Mouse (Mus musculus) c-Kit-positive CD71-positive TER-119-positive erythroid progenitor cells, embryonic 14.5 days (primary cell): Measurements from ENCODE around the gene Scgb1b29.
"Not testable (repeated sequence)": the region's sequence is repeated elsewhere in the genome, so short reads cannot be mapped to it uniquely, and the experiment has no call there.

Source experiments
- DNase-seq: peaks from one replicate; pipeline ENCODE4 v3.0.0-alpha.2; 2013; ENCODE audit warnings: low spot score

Scgb1b29 gene

GRCm38 (mm10) chr7:32441241-32441640, at the start of gene Scgb1b29:
Gene Scgb1b29 (plus strand): TSS chr7:32441541.
- DNase-seq: not testable (repeated sequence)

- not testable (repeated sequence) for DNase-seq
Observed at GRCm38 (mm10) chr7:32428636-32429035, 12.7 kb upstream of the Scgb1b29 start.
